21 mouse cellular contexts compared by ENCODE assay signal in the genomic region with DNA sequence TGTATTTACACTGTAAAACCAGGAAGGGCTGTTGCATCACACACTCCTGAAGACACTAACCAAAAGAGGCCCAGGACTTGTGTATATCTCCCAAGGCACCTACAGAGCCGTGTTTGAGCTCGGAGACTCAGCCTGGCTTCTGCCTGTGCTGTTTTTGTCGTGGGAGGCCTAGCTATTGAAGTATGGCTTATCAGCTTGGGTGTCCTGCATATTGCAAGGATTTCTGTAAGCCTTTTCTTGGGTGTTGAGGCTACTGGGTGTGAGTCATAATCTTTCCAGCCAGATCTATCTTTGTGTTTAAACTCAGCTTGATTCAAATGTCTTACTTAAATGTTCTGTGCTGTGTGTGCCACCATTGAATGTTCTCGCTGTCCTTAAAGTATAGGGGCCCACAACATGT. TPM values are rescaled to one million over a fixed set of nuclear protein-coding genes. Genes with fewer than 3 reads are reported as not detected.
"Had no signal": no experiment of that assay in that cellular context is flagged by ENCODE, and none has a peak within 500 bp of the region (broad histone marks: within the 10 kb centered on the region; RNA-seq: fewer than 3 reads in every experiment).

No protein-coding gene starts in this region.

- ATAC-seq: lung, postnatal 0 days; midbrain, embryonic 13.5 days; midbrain, embryonic 15.5 days had no signal

- H3K4me3 ChIP-seq: lung, embryonic 15.5 days; megakaryocyte, embryonic 14.5 days; midbrain, embryonic 13.5 days; midbrain, embryonic 15.5 days; neural tube, embryonic 12.5 days; stomach, embryonic 15.5 days had no signal

- H3K27ac ChIP-seq: liver, embryonic 14.5 days; lung, embryonic 15.5 days; macrophage; midbrain, embryonic 13.5 days; midbrain, embryonic 15.5 days; neural tube, embryonic 12.5 days; stomach, postnatal 0 days had no signal

- DNase-seq: lung, adult 18-20 months; lung, postnatal 14 days; lung, postnatal 36 days; right cerebral cortex, postnatal 14 days; thymus, adult 18-20 months; thymus, postnatal 14 days; thymus, postnatal 36 days had no signal

RNA-seq across cellular contexts. Expression of a gene that starts 45.8 kb away (rescaled TPM):
- total RNA-seq: megakaryocyte progenitor cell, adult 5-6 weeks; midbrain, postnatal 0 days; monocyte, adult 5-6 weeks; neutrophil, adult 5-6 weeks had no signal
